ENCODE assay signal across 24 mouse cellular contexts in genomic region chr4:136025350-136025749, GRCm38 (mm10).
"Had no signal": no experiment of that assay in that cellular context is flagged by ENCODE, and none has a peak within 500 bp of the region (broad histone marks: within the 10 kb centered on the region; RNA-seq: fewer than 3 reads in every experiment).

No protein-coding gene starts in this region.

- H3K36me3 ChIP-seq: heart, embryonic 13.5 days; heart, embryonic 15.5 days; hindbrain, embryonic 13.5 days; hindbrain, embryonic 15.5 days; kidney, embryonic 15.5 days; limb, embryonic 10.5 days; limb, embryonic 12.5 days; liver, embryonic 13.5 days had no signal

- H3K9ac ChIP-seq: heart, embryonic 13.5 days; heart, embryonic 15.5 days; hindbrain, embryonic 13.5 days; hindbrain, embryonic 15.5 days; kidney, embryonic 15.5 days; limb, embryonic 12.5 days; liver, embryonic 13.5 days had no signal

- H3K27me3 ChIP-seq: heart, embryonic 13.5 days; heart, embryonic 15.5 days; hindbrain, embryonic 13.5 days; hindbrain, embryonic 15.5 days; kidney, embryonic 15.5 days; limb, embryonic 12.5 days; liver, embryonic 13.5 days had no signal

- H3K27ac ChIP-seq: heart, adult 2 months; heart, embryonic 13.5 days; heart, embryonic 15.5 days; hindbrain, embryonic 13.5 days; hindbrain, embryonic 15.5 days; hindbrain, postnatal 0 days; kidney, embryonic 15.5 days; kidney, postnatal 0 days; left cerebral cortex, adult 2 months; limb, embryonic 10.5 days; limb, embryonic 12.5 days; liver, embryonic 13.5 days had no signal

- H3K4me2 ChIP-seq: heart, embryonic 11.5 days; heart, embryonic 13.5 days; heart, embryonic 15.5 days; hindbrain, embryonic 13.5 days; hindbrain, embryonic 15.5 days; kidney, embryonic 15.5 days; limb, embryonic 12.5 days; liver, embryonic 13.5 days had no signal

- H3K4me3 ChIP-seq: heart, adult 2 months; heart, embryonic 13.5 days; heart, embryonic 15.5 days; hindbrain, embryonic 13.5 days; hindbrain, embryonic 15.5 days; kidney, embryonic 15.5 days; left cerebral cortex, adult 2 months; limb, embryonic 10.5 days; limb, embryonic 12.5 days; liver, embryonic 13.5 days had no signal

- H3K9me3 ChIP-seq: heart, embryonic 13.5 days; heart, embryonic 15.5 days; hindbrain, embryonic 13.5 days; hindbrain, embryonic 15.5 days; kidney, embryonic 15.5 days; limb, embryonic 10.5 days; limb, embryonic 12.5 days; liver, embryonic 13.5 days had no signal

- ATAC-seq: hindbrain, postnatal 0 days; intestine, embryonic 16.5 days had no signal

- DNase-seq: gastrocnemius, postnatal 14 days; gastrocnemius, postnatal 36 days; heart, adult 11 months; heart, adult 2 months; heart, postnatal 14 days; heart, postnatal 36 days; kidney, adult 11 months; kidney, adult 2 months; kidney, adult 9 months; kidney, postnatal 14 days; kidney, postnatal 36 days; liver, embryonic 13.5 days had no signal
